Mouse (Mus musculus) regulatory T cell (primary cell): ENCODE results near the gene Prdx3.

Experiments
- in situ Hi-C: fragments of 300-600 bp; cut with MboI, MseI; formaldehyde crosslinking; loops from one replicate; pipeline ENCODE4 v1.15.1; 2025; ENCODE audit warnings: high pct_unique_total_duplicates

The Prdx3 gene

GRCm38 (mm10) chr19:60874064-60874694 is at the start of gene Prdx3:
Prdx3 (minus strand) TSS chr19:60874556.
- in situ Hi-C loops: loop anchor here (10.0 kb wide), 1 partner anchor 299 kb away; no protein-coding TSS in a partner anchor

GRCm38 (mm10) chr19:60916869-60917570 is 42.7 kb upstream of the Prdx3 start:
- in situ Hi-C loops: no loop called here

- in situ Hi-C loops: no loop called here
These were observed 41.5 kb upstream of the Prdx3 start for GRCm38 (mm10) chr19:60915862-60916261.

GRCm38 (mm10) chr19:60915236-60915635 is 40.9 kb upstream of the Prdx3 start:
- in situ Hi-C loops: no loop called here

GRCm38 (mm10) chr19:60911653-60912052 is 37.3 kb upstream of the Prdx3 start:
- in situ Hi-C loops: no loop called here

GRCm38 (mm10) chr19:60910304-60910703 is 35.9 kb upstream of the Prdx3 start:
- in situ Hi-C loops: no loop called here

GRCm38 (mm10) chr19:60905477-60905876 is 31.1 kb upstream of the Prdx3 start:
- in situ Hi-C loops: no loop called here

GRCm38 (mm10) chr19:60903971-60904370 is 29.6 kb upstream of the Prdx3 start:
- in situ Hi-C loops: no loop called here

- in situ Hi-C loops: no loop called here
These were observed 28.8 kb upstream of the Prdx3 start for GRCm38 (mm10) chr19:60903139-60903538.

GRCm38 (mm10) chr19:60895251-60895880 is 21.0 kb upstream of the Prdx3 start:
- in situ Hi-C loops: no loop called here

GRCm38 (mm10) chr19:60891934-60892547 is 17.7 kb upstream of the Prdx3 start:
- in situ Hi-C loops: no loop called here

- in situ Hi-C loops: no loop called here
These were observed 16.7 kb upstream of the Prdx3 start for GRCm38 (mm10) chr19:60891123-60891470.

GRCm38 (mm10) chr19:60890391-60891122 is 16.2 kb upstream of the Prdx3 start:
- in situ Hi-C loops: no loop called here

- in situ Hi-C loops: loop anchor here (5.0 kb wide), 1 partner anchor 192 kb away; no protein-coding TSS in a partner anchor
These were observed 15.5 kb upstream of the Prdx3 start, which contains the start of gene Grk5 for GRCm38 (mm10) chr19:60889714-60890315. Grk5 (plus strand) TSS chr19:60889749.

- in situ Hi-C loops: loop anchor here (5.0 kb wide), 1 partner anchor 193 kb away; no protein-coding TSS in a partner anchor
These were observed 14.9 kb upstream of the Prdx3 start for GRCm38 (mm10) chr19:60889101-60889713.

- in situ Hi-C loops: loop anchor here (5.0 kb wide), 1 partner anchor 195 kb away; no protein-coding TSS in a partner anchor
These were observed 13.3 kb upstream of the Prdx3 start for GRCm38 (mm10) chr19:60887637-60888036.

GRCm38 (mm10) chr19:60883129-60883528 is 8.8 kb upstream of the Prdx3 start:
- in situ Hi-C loops: no loop called here

GRCm38 (mm10) chr19:60873501-60873900 is 855 bp downstream of the Prdx3 start:
- in situ Hi-C loops: loop anchor here (10.0 kb wide), 1 partner anchor 299 kb away; no protein-coding TSS in a partner anchor

GRCm38 (mm10) chr19:60872272-60872671 is 2.1 kb downstream of the Prdx3 start:
- in situ Hi-C loops: loop anchor here (10.0 kb wide), 1 partner anchor 297 kb away; no protein-coding TSS in a partner anchor

- in situ Hi-C loops: loop anchor here (10.0 kb wide), 1 partner anchor 297 kb away; no protein-coding TSS in a partner anchor
These were observed 3.0 kb downstream of the Prdx3 start for GRCm38 (mm10) chr19:60871366-60871765.
